Mouse (Mus musculus): ENCODE data around the gene Trdmt1. TPM values are rescaled to one million over a fixed set of nuclear protein-coding genes. Genes with fewer than 3 reads are reported as not detected.

The Trdmt1 gene
- polyA plus RNA-seq, 1 experiment from 2014 or later: 4.4 TPM

GRCm38 (mm10) chr2:13496087-13496486 is 48.4 kb downstream of the Trdmt1 start:
- TF ChIP-seq EP300 (IDR thresholded peaks at IDR 0.05; ENCODE audit: low read depth): no peak
- no peak for TF ChIP-seq CTCF (IDR thresholded peaks at IDR 0.05; ENCODE audit: low read depth)
- H3K9me3 ChIP-seq (ENCODE audit: low read length): no peaks in the 10 kb centered on the region
- H3K9ac ChIP-seq (replicated peaks): no peak overlapping the region
- no peak overlapping the region for H3K4me3 ChIP-seq (ENCODE audit: low read depth, low read length)
- 32% methylated on average over 2 of the region's 2 CpGs for WGBS (ENCODE audit: insufficient replicate concordance)
- no peaks in the 10 kb centered on the region for H3K36me3 ChIP-seq (replicated peaks; ENCODE audit: insufficient read depth, low read length)
- H3K4me2 ChIP-seq (ENCODE audit: low read depth, low read length): no peak overlapping the region
- H3K4me1 ChIP-seq (ENCODE audit: insufficient read depth): no peaks in the 10 kb centered on the region
- H3K27ac ChIP-seq (ENCODE audit: low read depth): no peak overlapping the region
- ATAC-seq: no peak
- H3K27me3 ChIP-seq (ENCODE audit: insufficient read depth, low read length): no peaks in the 10 kb centered on the region
- no peak for DNase-seq

GRCm38 (mm10) chr2:13492927-13493326 is 51.5 kb downstream of the Trdmt1 start:
- no peak overlapping the region for H3K27ac ChIP-seq (ENCODE audit: low read depth)
- 78% methylated on average over 4 of the region's 4 CpGs for WGBS (ENCODE audit: insufficient replicate concordance)
- TF ChIP-seq EP300 (IDR thresholded peaks at IDR 0.05; ENCODE audit: low read depth) (no peak), CTCF (IDR thresholded peaks at IDR 0.05; ENCODE audit: low read depth) (no peak)
- no peaks in the 10 kb centered on the region for H3K4me1 ChIP-seq (ENCODE audit: insufficient read depth)
- DNase-seq (no peak), ATAC-seq (no peak)
- no peaks in the 10 kb centered on the region for H3K36me3 ChIP-seq (replicated peaks; ENCODE audit: insufficient read depth, low read length)
- H3K4me3 ChIP-seq (ENCODE audit: low read depth, low read length): no peak overlapping the region
- H3K9me3 ChIP-seq (ENCODE audit: low read length): no peaks in the 10 kb centered on the region
- no peak overlapping the region for H3K9ac ChIP-seq (replicated peaks)
- no peak overlapping the region for H3K4me2 ChIP-seq (ENCODE audit: low read depth, low read length)
- H3K27me3 ChIP-seq (ENCODE audit: insufficient read depth, low read length): no peaks in the 10 kb centered on the region

GRCm38 (mm10) chr2:13491734-13492133 is 52.7 kb downstream of the Trdmt1 start, which contains the start of gene Cubn:
Gene Cubn, minus strand, starts transcription at chr2:13491813.
- no peak within 1 kb of the TSS for H3K9ac ChIP-seq (replicated peaks)
- H3K4me2 ChIP-seq (ENCODE audit: low read depth, low read length): no peak within 1 kb of the TSS
- ATAC-seq: no peak

GRCm38 (mm10) chr2:13490480-13490879 is 54.0 kb downstream of the Trdmt1 start:
- 61% methylated on average over 2 of the region's 2 CpGs for WGBS (ENCODE audit: insufficient replicate concordance)
- no peak for TF ChIP-seq CTCF (IDR thresholded peaks at IDR 0.05; ENCODE audit: low read depth)
- TF ChIP-seq EP300 (IDR thresholded peaks at IDR 0.05; ENCODE audit: low read depth): no peak
- Histone ChIP-seq H3K27me3 (ENCODE audit: insufficient read depth, low read length) (no peaks in the 10 kb centered on the region), H3K36me3 (replicated peaks; ENCODE audit: insufficient read depth, low read length) (no peaks in the 10 kb centered on the region), H3K9ac (replicated peaks) (no peak overlapping the region), H3K4me3 (ENCODE audit: low read depth, low read length) (no peak overlapping the region), H3K9me3 (ENCODE audit: low read length) (no peaks in the 10 kb centered on the region), H3K4me1 (ENCODE audit: insufficient read depth) (no peaks in the 10 kb centered on the region), H3K4me2 (ENCODE audit: low read depth, low read length) (no peak overlapping the region), H3K27ac (ENCODE audit: low read depth) (no peak overlapping the region)
- no peak for DNase-seq
- no peak for ATAC-seq

More at GRCm38 (mm10) chr2:13491734-13492133, 52.7 kb downstream of the Trdmt1 start, which contains the start of gene Cubn:
- Histone ChIP-seq H3K4me1 (ENCODE audit: insufficient read depth) (no peaks in the 10 kb centered on the region), H3K9me3 (ENCODE audit: low read length) (no peaks in the 10 kb centered on the region), H3K4me3 (ENCODE audit: low read depth, low read length) (no peak within 1 kb of the TSS), H3K27me3 (ENCODE audit: insufficient read depth, low read length) (no peaks in the 10 kb centered on the region), H3K36me3 (replicated peaks; ENCODE audit: insufficient read depth, low read length) (no peaks in the 10 kb centered on the region), H3K27ac (ENCODE audit: low read depth) (no peak within 1 kb of the TSS)
- WGBS (ENCODE audit: insufficient replicate concordance): 62% methylated on average over 8 of the region's 8 CpGs
- no peak for TF ChIP-seq EP300 (IDR thresholded peaks at IDR 0.05; ENCODE audit: low read depth)
- no peak for TF ChIP-seq CTCF (IDR thresholded peaks at IDR 0.05; ENCODE audit: low read depth)
- DNase-seq: no peak

- no peak overlapping the region for H3K9ac ChIP-seq (replicated peaks)
- H3K36me3 ChIP-seq (replicated peaks; ENCODE audit: insufficient read depth, low read length): no peaks in the 10 kb centered on the region
- no peak for DNase-seq
- ATAC-seq: no peak
- no peak overlapping the region for H3K27ac ChIP-seq (ENCODE audit: low read depth)
- 77% methylated on average over 8 of the region's 8 CpGs for WGBS (ENCODE audit: insufficient replicate concordance)
- no peak overlapping the region for H3K4me3 ChIP-seq (ENCODE audit: low read depth, low read length)
- TF ChIP-seq CTCF (IDR thresholded peaks at IDR 0.05; ENCODE audit: low read depth) (no peak), EP300 (IDR thresholded peaks at IDR 0.05; ENCODE audit: low read depth) (no peak)
- no peaks in the 10 kb centered on the region for H3K9me3 ChIP-seq (ENCODE audit: low read length)
- no peaks in the 10 kb centered on the region for H3K4me1 ChIP-seq (ENCODE audit: insufficient read depth)
- H3K27me3 ChIP-seq (ENCODE audit: insufficient read depth, low read length): no peaks in the 10 kb centered on the region
- no peak overlapping the region for H3K4me2 ChIP-seq (ENCODE audit: low read depth, low read length)
Measured at GRCm38 (mm10) chr2:13486470-13486869, 58.0 kb downstream of the Trdmt1 start.

GRCm38 (mm10) chr2:13484566-13484965 is 59.9 kb downstream of the Trdmt1 start:
- H3K9ac ChIP-seq (replicated peaks): no peak overlapping the region
- no peaks in the 10 kb centered on the region for H3K36me3 ChIP-seq (replicated peaks; ENCODE audit: insufficient read depth, low read length)
- no peaks in the 10 kb centered on the region for H3K9me3 ChIP-seq (ENCODE audit: low read length)
- DNase-seq: no peak
- TF ChIP-seq EP300 (IDR thresholded peaks at IDR 0.05; ENCODE audit: low read depth) (no peak), CTCF (IDR thresholded peaks at IDR 0.05; ENCODE audit: low read depth) (no peak)
- no peak for ATAC-seq
- no peak overlapping the region for H3K4me2 ChIP-seq (ENCODE audit: low read depth, low read length)
- WGBS (ENCODE audit: insufficient replicate concordance): 84% methylated on average over 3 of the region's 3 CpGs
- no peaks in the 10 kb centered on the region for H3K4me1 ChIP-seq (ENCODE audit: insufficient read depth)
- no peak overlapping the region for H3K4me3 ChIP-seq (ENCODE audit: low read depth, low read length)
- no peak overlapping the region for H3K27ac ChIP-seq (ENCODE audit: low read depth)
- no peaks in the 10 kb centered on the region for H3K27me3 ChIP-seq (ENCODE audit: insufficient read depth, low read length)

GRCm38 (mm10) chr2:13480744-13481143 is 63.7 kb downstream of the Trdmt1 start:
- ATAC-seq (no peak), DNase-seq (no peak)
- 74% methylated on average over 2 of the region's 2 CpGs for WGBS (ENCODE audit: insufficient replicate concordance)
- Histone ChIP-seq H3K9ac (replicated peaks) (no peak overlapping the region), H3K4me3 (ENCODE audit: low read depth, low read length) (no peak overlapping the region), H3K27ac (ENCODE audit: low read depth) (no peak overlapping the region), H3K9me3 (ENCODE audit: low read length) (no peaks in the 10 kb centered on the region), H3K36me3 (replicated peaks; ENCODE audit: insufficient read depth, low read length) (no peaks in the 10 kb centered on the region), H3K4me1 (ENCODE audit: insufficient read depth) (no peaks in the 10 kb centered on the region), H3K4me2 (ENCODE audit: low read depth, low read length) (no peak overlapping the region), H3K27me3 (ENCODE audit: insufficient read depth, low read length) (no peaks in the 10 kb centered on the region)
- no peak for TF ChIP-seq CTCF (IDR thresholded peaks at IDR 0.05; ENCODE audit: low read depth)
- no peak for TF ChIP-seq EP300 (IDR thresholded peaks at IDR 0.05; ENCODE audit: low read depth)

Data from liver, postnatal 0 days (tissue).